Mouse (Mus musculus): ENCODE results near the gene Gigyf1.

DNA sequence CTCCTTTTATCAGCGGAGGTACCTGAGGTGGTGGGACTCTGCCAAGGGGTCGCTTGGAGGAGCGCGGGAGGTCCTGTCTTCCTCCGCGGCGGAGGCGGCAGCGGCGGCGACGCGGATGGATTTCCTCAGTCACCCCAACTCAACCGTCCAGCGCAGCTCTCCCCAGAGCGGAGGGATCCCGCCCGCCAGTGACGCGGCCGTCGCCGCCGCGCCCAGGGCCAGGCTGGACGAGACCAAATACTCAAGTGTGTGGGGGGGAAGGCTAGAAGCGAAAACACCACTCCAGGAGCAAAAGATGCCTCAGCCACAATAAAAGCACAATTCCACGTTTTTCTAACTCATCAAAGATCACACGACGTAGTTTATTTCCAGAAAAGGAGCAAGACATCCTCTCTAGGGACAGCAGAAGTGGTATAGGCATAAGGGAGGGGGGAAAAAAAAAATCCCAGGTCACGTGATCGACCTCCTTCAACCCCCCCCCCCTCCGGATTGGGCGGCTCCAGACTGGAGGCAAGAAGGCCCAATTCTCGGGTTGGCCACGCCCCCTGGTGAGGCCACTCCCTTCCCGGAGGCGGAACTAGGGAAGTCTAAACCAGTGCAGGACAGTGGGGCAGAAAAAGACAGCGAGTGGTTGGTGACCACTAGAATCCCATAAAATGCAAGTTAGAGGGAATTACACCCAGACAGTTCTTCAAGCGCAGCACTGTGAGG lies 14.9 kb downstream of the Gigyf1 start, which contains the start of the genes Epo and Gnb2:
- TF ChIP-seq CTCF (IDR thresholded peaks at IDR 0.05; ENCODE audit: extremely low read depth, insufficient read length, insufficient replicate concordance, low read depth, low read length) (no peak), POLR2A (IDR thresholded peaks at IDR 0.05; ENCODE audit: low read depth, low read length) (peak; percentile 91)
